Mouse (Mus musculus): ENCODE results near the gene Pelp1.

- TF ChIP-seq MAX (IDR thresholded peaks at IDR 0.05; ENCODE audit: low read depth) (no peak), POLR2A (IDR thresholded peaks at IDR 0.05; ENCODE audit: insufficient read length, low read depth) (no peak), MYOG (IDR thresholded peaks at IDR 0.05; ENCODE audit: control insufficient read depth in 1 of 3, insufficient read depth in 1 of 3, insufficient read length in 2 of 3, low read depth in 2 of 3) (no peak), TCF12 (IDR thresholded peaks at IDR 0.05; ENCODE audit: insufficient read depth, poor library complexity, severe bottlenecking) (no peak), POLR2AphosphoS2 (IDR thresholded peaks at IDR 0.05; ENCODE audit: insufficient read length, low read depth) (no peak), USF1 (IDR thresholded peaks at IDR 0.05; ENCODE audit: low read depth) (no peak)
Observed at GRCm38 (mm10) chr11:70384136-70384535, 25.7 kb downstream of the Pelp1 start.

Data from myocyte (in vitro differentiated cells).